Mouse (Mus musculus) urinary bladder, postnatal 36 days (tissue): Measurements from ENCODE around the gene Srsf2.
"Not testable (repeated sequence)": the region's sequence is repeated elsewhere in the genome, so short reads cannot be mapped to it uniquely, and the experiment has no call there.

Experiments used
- DNase-seq, 2 experiments: peaks; one replicate each; pipeline ENCODE4 v3.0.0; 2022; ENCODE audit warnings: low spot score in 2 of 2, mixed read lengths in 1 of 2

The Srsf2 gene

GRCm38 (mm10) chr11:116853512-116853928 is 626 bp upstream of the Srsf2 start:
- DNase-seq, result peak; percentile 97

- DNase-seq, result peak; percentile 77 to 85
Observed at GRCm38 (mm10) chr11:116852291-116852890, 503 bp downstream of the Srsf2 start, which contains the start of gene Mfsd11. TSS of gene Mfsd11 (plus strand) at chr11:116852440.

GRCm38 (mm10) chr11:116851576-116852290 is 1.2 kb downstream of the Srsf2 start:
- DNase-seq, result peak in 1 of 2 experiments; percentile 35

GRCm38 (mm10) chr11:116850833-116851477 is 1.9 kb downstream of the Srsf2 start:
- no peak for DNase-seq

GRCm38 (mm10) chr11:116850085-116850484 is 2.8 kb downstream of the Srsf2 start:
- no peak for DNase-seq

GRCm38 (mm10) chr11:116849587-116849986 is 3.3 kb downstream of the Srsf2 start:
- DNase-seq, result no peak

GRCm38 (mm10) chr11:116848877-116849178 is 4.1 kb downstream of the Srsf2 start:
- not testable (repeated sequence) for DNase-seq

- DNase-seq, result no peak
Observed at GRCm38 (mm10) chr11:116848086-116848876, 4.6 kb downstream of the Srsf2 start.

GRCm38 (mm10) chr11:116847187-116848085 is 5.5 kb downstream of the Srsf2 start:
- DNase-seq, result no peak

- DNase-seq, result no peak
Observed at GRCm38 (mm10) chr11:116846593-116847181, 6.2 kb downstream of the Srsf2 start.

GRCm38 (mm10) chr11:116843261-116844233 is 9.3 kb downstream of the Srsf2 start, which contains the start of the genes Mettl23 and Jmjd6:
TSS of gene Mettl23 (plus strand) at chr11:116843278.
TSS of gene Jmjd6 (minus strand) at chr11:116843449.
- DNase-seq, result peak; percentile 94 to 98

- DNase-seq, result peak; percentile 39 to 55
Observed at GRCm38 (mm10) chr11:116842531-116843260, 10.2 kb downstream of the Srsf2 start.

- DNase-seq, result no peak
Observed at GRCm38 (mm10) chr11:116840748-116841147, 12.1 kb downstream of the Srsf2 start.

- no peak for DNase-seq
Observed at GRCm38 (mm10) chr11:116839601-116840000, 13.3 kb downstream of the Srsf2 start.

- DNase-seq, result no peak
Observed at GRCm38 (mm10) chr11:116838936-116839335, 14.0 kb downstream of the Srsf2 start.

GRCm38 (mm10) chr11:116837441-116837840 is 15.5 kb downstream of the Srsf2 start:
- no peak for DNase-seq

- no peak for DNase-seq
Observed at GRCm38 (mm10) chr11:116836283-116836682, 16.6 kb downstream of the Srsf2 start.

GRCm38 (mm10) chr11:116834954-116835353 is 17.9 kb downstream of the Srsf2 start:
- DNase-seq, result no peak
